Mouse (Mus musculus): Measurements from ENCODE around the gene Acox2. TPM values are rescaled to one million over a fixed set of nuclear protein-coding genes. Genes with fewer than 3 reads are reported as not detected.

Gene Acox2
- polyA plus RNA-seq, 1 experiment from 2014 or later: 7.1 TPM

- H3K4me1 ChIP-seq (replicated peaks; ENCODE audit: insufficient read depth, low read length): peaks cover 9% of the 10 kb centered on the region; the same call in 1 of the 2 replicates
- no peaks in the 10 kb centered on the region for H3K27me3 ChIP-seq (ENCODE audit: insufficient read depth, low read length)
- H3K4me3 ChIP-seq (replicated peaks; ENCODE audit: low read depth, low read length): no peak overlapping the region
- no peaks in the 10 kb centered on the region for H3K36me3 ChIP-seq (ENCODE audit: insufficient read depth, low read length)
- TF ChIP-seq CTCF (IDR thresholded peaks at IDR 0.05; ENCODE audit: low read depth): no peak
- DNase-seq (ENCODE audit: low spot score): no peak
- 83% methylated on average over 2 of the region's 2 CpGs for WGBS
- H3K9ac ChIP-seq (ENCODE audit: low read depth, low read length): no peak overlapping the region
- no peak overlapping the region for H3K27ac ChIP-seq
- ATAC-seq (replicated peaks; ENCODE audit: low FRiP score, low read depth): no peak
- no peaks in the 10 kb centered on the region for H3K9me3 ChIP-seq (replicated peaks; ENCODE audit: low read length)
- no peak overlapping the region for H3K4me2 ChIP-seq (ENCODE audit: low read length)
Measured at GRCm38 (mm10) chr14:8212996-8213395, 46.2 kb downstream of the Acox2 start.

GRCm38 (mm10) chr14:8209896-8210295, 49.3 kb downstream of the Acox2 start:
- no peak for TF ChIP-seq CTCF (IDR thresholded peaks at IDR 0.05; ENCODE audit: low read depth)
- H3K9ac ChIP-seq (ENCODE audit: low read depth, low read length): no peak overlapping the region
- no peak overlapping the region for H3K4me3 ChIP-seq (replicated peaks; ENCODE audit: low read depth, low read length)
- H3K36me3 ChIP-seq (ENCODE audit: insufficient read depth, low read length): no peaks in the 10 kb centered on the region
- H3K4me1 ChIP-seq (replicated peaks; ENCODE audit: insufficient read depth, low read length): no peaks in the 10 kb centered on the region
- ATAC-seq (replicated peaks; ENCODE audit: low FRiP score, low read depth) (no peak), DNase-seq (ENCODE audit: low spot score) (no peak)
- WGBS: 96% methylated on average over 2 of the region's 2 CpGs
- no peak overlapping the region for H3K4me2 ChIP-seq (ENCODE audit: low read length)
- H3K27me3 ChIP-seq (ENCODE audit: insufficient read depth, low read length): no peaks in the 10 kb centered on the region
- no peak overlapping the region for H3K27ac ChIP-seq
- no peaks in the 10 kb centered on the region for H3K9me3 ChIP-seq (replicated peaks; ENCODE audit: low read length)

DNA sequence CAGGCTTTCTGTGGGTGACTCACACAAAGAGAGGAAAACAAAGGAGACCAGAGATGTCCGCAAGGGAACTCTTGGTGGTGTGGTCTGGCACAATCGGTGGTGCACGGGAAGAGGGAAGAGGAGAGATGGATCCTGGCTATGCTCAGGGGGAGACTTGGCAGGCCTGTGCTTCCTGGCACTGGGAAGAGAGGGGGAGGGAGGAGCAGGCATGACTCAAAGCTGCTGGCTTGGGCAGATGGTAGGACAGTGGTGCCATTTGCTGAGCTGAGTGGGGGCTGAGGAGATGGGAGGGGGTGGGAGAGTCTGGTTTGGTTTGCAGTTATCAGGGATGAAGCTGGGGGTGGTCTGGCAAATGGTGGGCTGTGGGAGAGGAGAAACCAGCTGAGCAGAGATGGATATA, 50.3 kb downstream of the Acox2 start:
- no peak overlapping the region for H3K4me2 ChIP-seq (ENCODE audit: low read length)
- H3K9ac ChIP-seq (ENCODE audit: low read depth, low read length): no peak overlapping the region
- H3K27ac ChIP-seq: no peak overlapping the region
- no peak for DNase-seq (ENCODE audit: low spot score)
- ATAC-seq (replicated peaks; ENCODE audit: low FRiP score, low read depth): no peak
- H3K4me3 ChIP-seq (replicated peaks; ENCODE audit: low read depth, low read length): no peak overlapping the region
- WGBS: 73% methylated on average over 3 of the region's 3 CpGs
- TF ChIP-seq CTCF (IDR thresholded peaks at IDR 0.05; ENCODE audit: low read depth): no peak
- H3K4me1 ChIP-seq (replicated peaks; ENCODE audit: insufficient read depth, low read length): no peaks in the 10 kb centered on the region
- no peaks in the 10 kb centered on the region for H3K36me3 ChIP-seq (ENCODE audit: insufficient read depth, low read length)
- no peaks in the 10 kb centered on the region for H3K27me3 ChIP-seq (ENCODE audit: insufficient read depth, low read length)
- no peaks in the 10 kb centered on the region for H3K9me3 ChIP-seq (replicated peaks; ENCODE audit: low read length)

DNA sequence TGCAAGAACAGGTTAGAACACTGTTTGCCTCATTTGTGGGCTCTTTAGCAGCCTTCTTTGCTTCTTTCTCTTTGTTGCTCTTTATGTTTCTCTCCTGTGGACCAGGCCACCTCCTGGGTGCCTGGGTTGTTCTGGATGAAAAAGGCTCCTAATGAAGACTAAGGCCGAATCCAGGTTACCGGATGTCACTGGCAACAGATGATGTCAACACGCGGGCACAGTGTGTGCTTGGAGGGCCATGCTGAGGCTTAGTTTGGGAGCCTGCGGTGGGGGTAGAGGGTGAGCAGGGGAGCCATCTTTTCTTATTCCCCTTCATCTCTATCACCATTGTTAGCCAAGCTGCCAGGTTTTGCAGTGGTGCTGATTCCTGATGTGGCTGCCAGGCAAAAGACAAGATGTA, 51.6 kb downstream of the Acox2 start:
- 82% methylated on average over 5 of the region's 5 CpGs for WGBS

DNA sequence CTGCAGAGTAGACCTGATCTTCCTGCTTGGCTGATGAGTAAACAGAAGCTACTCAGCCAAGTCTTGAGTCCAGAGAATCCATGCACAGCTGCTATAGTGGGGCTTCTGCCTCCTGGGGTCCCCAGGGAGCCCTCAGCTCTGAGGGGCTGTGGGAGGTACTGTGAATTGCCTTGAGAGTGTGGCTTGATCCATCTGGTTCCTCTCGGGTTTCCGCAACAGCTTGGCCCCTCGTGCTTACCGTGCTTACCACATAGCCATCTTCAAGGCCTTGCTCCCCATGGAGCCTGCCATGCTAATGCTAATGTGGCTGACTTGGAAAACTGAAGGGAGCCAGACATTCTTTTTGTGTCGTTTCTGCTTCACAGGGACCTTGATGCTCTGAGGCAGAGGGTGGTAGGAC, 52.0 kb downstream of the Acox2 start:
- H3K27me3 ChIP-seq (ENCODE audit: insufficient read depth, low read length): no peaks in the 10 kb centered on the region
- H3K9me3 ChIP-seq (replicated peaks; ENCODE audit: low read length): no peaks in the 10 kb centered on the region
- H3K9ac ChIP-seq (ENCODE audit: low read depth, low read length): no peak overlapping the region
- no peaks in the 10 kb centered on the region for H3K4me1 ChIP-seq (replicated peaks; ENCODE audit: insufficient read depth, low read length)
- TF ChIP-seq CTCF (IDR thresholded peaks at IDR 0.05; ENCODE audit: low read depth): no peak
- H3K27ac ChIP-seq: no peak overlapping the region
- ATAC-seq (replicated peaks; ENCODE audit: low FRiP score, low read depth): no peak
- DNase-seq (ENCODE audit: low spot score): peak; percentile 10
- H3K4me2 ChIP-seq (ENCODE audit: low read length): no peak overlapping the region
- H3K4me3 ChIP-seq (replicated peaks; ENCODE audit: low read depth, low read length): no peak overlapping the region
- no peaks in the 10 kb centered on the region for H3K36me3 ChIP-seq (ENCODE audit: insufficient read depth, low read length)
- 36% methylated on average over 5 of the region's 5 CpGs for WGBS

More for the DNA sequence above, 51.6 kb downstream of the Acox2 start:
- no peak for TF ChIP-seq CTCF (IDR thresholded peaks at IDR 0.05; ENCODE audit: low read depth)
- H3K4me1 ChIP-seq (replicated peaks; ENCODE audit: insufficient read depth, low read length): no peaks in the 10 kb centered on the region
- H3K27me3 ChIP-seq (ENCODE audit: insufficient read depth, low read length): no peaks in the 10 kb centered on the region
- H3K9me3 ChIP-seq (replicated peaks; ENCODE audit: low read length): no peaks in the 10 kb centered on the region
- no peak overlapping the region for H3K9ac ChIP-seq (ENCODE audit: low read depth, low read length)
- no peak for ATAC-seq (replicated peaks; ENCODE audit: low FRiP score, low read depth)
- H3K36me3 ChIP-seq (ENCODE audit: insufficient read depth, low read length): no peaks in the 10 kb centered on the region
- DNase-seq (ENCODE audit: low spot score): no peak
- no peak overlapping the region for H3K4me2 ChIP-seq (ENCODE audit: low read length)
- no peak overlapping the region for H3K27ac ChIP-seq
- H3K4me3 ChIP-seq (replicated peaks; ENCODE audit: low read depth, low read length): no peak overlapping the region

DNA sequence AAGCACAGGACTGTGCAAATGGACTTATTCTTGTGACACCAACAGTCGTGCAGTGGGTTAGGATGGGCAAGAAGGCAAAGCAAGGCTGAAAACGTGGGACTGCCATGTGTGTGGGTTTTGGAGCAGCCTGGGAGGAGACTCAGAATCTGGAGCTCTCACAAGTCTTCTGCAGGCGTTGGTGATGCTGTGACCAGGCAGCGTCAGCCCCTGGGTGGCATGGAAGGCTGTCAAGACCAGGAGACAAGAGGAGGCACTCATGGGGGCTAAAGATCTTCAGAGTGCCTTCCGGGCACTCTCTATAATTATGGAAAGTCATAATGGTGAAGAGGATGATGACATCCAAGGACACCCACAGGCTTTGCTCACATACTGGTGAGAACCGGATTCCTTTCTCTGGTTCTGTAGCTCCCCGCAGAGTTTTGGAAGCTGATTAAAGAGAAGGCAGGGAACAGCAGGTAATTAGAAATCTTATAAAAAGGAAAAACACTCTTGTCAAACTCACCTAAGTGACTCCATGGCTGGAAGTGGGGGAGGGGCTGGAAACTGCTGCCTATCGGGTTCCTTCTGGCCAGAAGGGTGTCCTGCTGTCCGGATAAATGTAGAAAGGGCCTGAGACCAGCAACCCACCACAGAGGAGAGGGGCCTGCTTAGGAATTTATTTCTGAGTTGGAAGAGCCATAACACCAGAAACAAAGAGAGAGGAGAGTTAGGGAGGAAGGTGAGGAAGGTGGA, 52.8 kb downstream of the Acox2 start:
- ATAC-seq (replicated peaks; ENCODE audit: low FRiP score, low read depth) (no peak), DNase-seq (ENCODE audit: low spot score) (no peak)
- TF ChIP-seq CTCF (IDR thresholded peaks at IDR 0.05; ENCODE audit: low read depth): no peak
- WGBS: 60% methylated on average over 9 of the region's 9 CpGs
- no peak overlapping the region for H3K9ac ChIP-seq (ENCODE audit: low read depth, low read length)
- H3K36me3 ChIP-seq (ENCODE audit: insufficient read depth, low read length): no peaks in the 10 kb centered on the region
- H3K27ac ChIP-seq: no peak overlapping the region
- H3K4me1 ChIP-seq (replicated peaks; ENCODE audit: insufficient read depth, low read length): no peaks in the 10 kb centered on the region
- no peak overlapping the region for H3K4me3 ChIP-seq (replicated peaks; ENCODE audit: low read depth, low read length)
- H3K27me3 ChIP-seq (ENCODE audit: insufficient read depth, low read length): no peaks in the 10 kb centered on the region
- H3K4me2 ChIP-seq (ENCODE audit: low read length): no peak overlapping the region
- no peaks in the 10 kb centered on the region for H3K9me3 ChIP-seq (replicated peaks; ENCODE audit: low read length)

GRCm38 (mm10) chr14:8201715-8202114, 57.4 kb downstream of the Acox2 start:
- H3K27me3 ChIP-seq (ENCODE audit: insufficient read depth, low read length): no peaks in the 10 kb centered on the region; the same call in 1 of the 2 replicates
- DNase-seq (ENCODE audit: low spot score) (no peak), ATAC-seq (replicated peaks; ENCODE audit: low FRiP score, low read depth) (no peak)
- H3K9ac ChIP-seq (ENCODE audit: low read depth, low read length): no peak overlapping the region
- no peak for TF ChIP-seq CTCF (IDR thresholded peaks at IDR 0.05; ENCODE audit: low read depth)
- no peak overlapping the region for H3K4me3 ChIP-seq (replicated peaks; ENCODE audit: low read depth, low read length)
- no peaks in the 10 kb centered on the region for H3K36me3 ChIP-seq (ENCODE audit: insufficient read depth, low read length)
- H3K4me2 ChIP-seq (ENCODE audit: low read length): no peak overlapping the region
- no peaks in the 10 kb centered on the region for H3K9me3 ChIP-seq (replicated peaks; ENCODE audit: low read length)
- no peaks in the 10 kb centered on the region for H3K4me1 ChIP-seq (replicated peaks; ENCODE audit: insufficient read depth, low read length)
- WGBS: 76% methylated on average over 3 of the region's 3 CpGs
- no peak overlapping the region for H3K27ac ChIP-seq

All from kidney, postnatal 0 days (tissue).